Mouse (Mus musculus) liver, embryonic 11.5 days (tissue): ENCODE measurements at regions not wholly inside any gene's neighbourhood (a gene's known extent, or its start where the extent isn't known, plus 50 kb on each side); places are given as distances from the start of the nearest gene placed in this dataset.
"Not testable (repeated sequence)": the region's sequence is repeated elsewhere in the genome, so short reads cannot be mapped to it uniquely, and the experiment has no call there.

Source experiments
- ATAC-seq: fragments of 200-750 bp; cut with Nextera tagmentation; replicated peaks from 2 replicates; pipeline ENCODE4 v1.8.0; 2017; ENCODE audit warnings: moderate number of reproducible peaks, mild to moderate bottlenecking, moderate TSS enrichment, moderate library complexity; ENCODE audit not compliant: low FRiP score
- DNase-seq: peaks from one replicate; pipeline ENCODE4 v3.0.0-alpha.2; 2017; ENCODE audit warnings: low spot score
- H3K27ac ChIP-seq: fragments of 300-500 bp; sonication (generic); 2 replicates; pipeline ENCODE4 v1.5.1; 2014; ENCODE audit warnings: mild to moderate bottlenecking, low read depth, low read length, control low read depth
- H3K27me3 ChIP-seq: fragments of 300-500 bp; sonication (generic); replicated peaks from 2 replicates; pipeline ENCODE4 v1.6.1; 2014; ENCODE audit warnings: low read length, mixed read lengths; ENCODE audit not compliant: control insufficient read depth, insufficient read depth
- H3K36me3 ChIP-seq: fragments of 300-500 bp; sonication (generic); 2 replicates; pipeline ENCODE4 v1.6.1; 2014; ENCODE audit warnings: mild to moderate bottlenecking, low read length, moderate library complexity, mixed read lengths; ENCODE audit not compliant: control insufficient read depth, insufficient read depth
- H3K4me1 ChIP-seq: fragments of 300-500 bp; sonication (generic); replicated peaks from 2 replicates; pipeline ENCODE4 v1.6.1; 2014; ENCODE audit warnings: low read length, mixed read lengths; ENCODE audit not compliant: control insufficient read depth, insufficient read depth
- H3K4me2 ChIP-seq: fragments of 300-500 bp; sonication (generic); 2 replicates; pipeline ENCODE4 v1.6.1; 2014; ENCODE audit warnings: mild to moderate bottlenecking, control low read depth, moderate library complexity
- H3K4me3 ChIP-seq: fragments of 300-500 bp; sonication (generic); 2 replicates; pipeline ENCODE4 v1.5.1; 2014; ENCODE audit warnings: low read depth, low read length, control low read depth
- H3K9ac ChIP-seq: fragments of 300-500 bp; sonication (generic); 2 replicates; pipeline ENCODE4 v1.6.1; 2014; ENCODE audit warnings: low read depth, low read length, control low read depth
- H3K9me3 ChIP-seq: fragments of 300-500 bp; sonication (generic); 2 replicates; pipeline ENCODE4 v1.6.1; 2016; ENCODE audit warnings: low read length, inconsistent platforms, mixed read lengths; ENCODE audit not compliant: control insufficient read depth
- WGBS: fragments of 180-500 bp; shearing (Covaris S2); extraction: QIAGEN DNeasy Blood & Tissue Kit; methylation state at CpG from one replicate; pipeline ENCODE4 v1.1.7; 2014; 5-methylcytosine and 5-hydroxymethylcytosine counted together

DNA sequence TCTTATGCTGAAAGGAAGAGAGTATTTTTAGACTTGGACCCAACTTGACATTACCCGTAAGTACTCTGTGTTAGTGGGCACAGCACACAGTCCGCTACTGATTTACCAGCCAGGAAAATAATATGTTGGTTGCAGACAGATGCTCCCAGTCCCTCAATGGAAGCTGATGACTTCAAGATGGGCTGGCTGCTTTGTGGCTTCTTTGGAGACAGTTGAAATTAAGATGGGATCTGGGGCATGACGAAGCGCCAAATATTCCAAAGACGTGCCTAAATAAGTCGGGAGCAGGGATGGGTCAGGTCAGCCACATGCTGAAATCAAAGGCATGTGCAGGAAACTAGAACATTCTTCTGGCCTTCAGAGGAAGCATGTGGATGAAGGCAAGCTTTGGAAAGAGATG lies 321.8 kb upstream of the Cdh5 start:
- no peaks in the 10 kb centered on the region for H3K27me3 ChIP-seq
- no peak for DNase-seq
- no peaks in the 10 kb centered on the region for H3K9me3 ChIP-seq
- no peak overlapping the region for H3K4me3 ChIP-seq
- no peak overlapping the region for H3K27ac ChIP-seq
- H3K4me2 ChIP-seq, result no peak overlapping the region
- no peaks in the 10 kb centered on the region for H3K4me1 ChIP-seq
- no peak for ATAC-seq
- H3K36me3 ChIP-seq, result no peaks in the 10 kb centered on the region
- H3K9ac ChIP-seq, result no peak overlapping the region
- 87% methylated on average over 6 of the region's 6 CpGs for WGBS

GRCm38 (mm10) chr8:103788308-103788707 lies 313.1 kb upstream of the Cdh5 start:
- Histone ChIP-seq H3K9ac (no peak overlapping the region), H3K27me3 (no peaks in the 10 kb centered on the region), H3K9me3 (no peaks in the 10 kb centered on the region), H3K4me1 (no peaks in the 10 kb centered on the region), H3K4me2 (no peak overlapping the region), H3K27ac (no peak overlapping the region), H3K36me3 (no peaks in the 10 kb centered on the region), H3K4me3 (no peak overlapping the region)
- no peak for DNase-seq
- 63% methylated on average over 3 of the region's 3 CpGs for WGBS
- no peak for ATAC-seq

DNA sequence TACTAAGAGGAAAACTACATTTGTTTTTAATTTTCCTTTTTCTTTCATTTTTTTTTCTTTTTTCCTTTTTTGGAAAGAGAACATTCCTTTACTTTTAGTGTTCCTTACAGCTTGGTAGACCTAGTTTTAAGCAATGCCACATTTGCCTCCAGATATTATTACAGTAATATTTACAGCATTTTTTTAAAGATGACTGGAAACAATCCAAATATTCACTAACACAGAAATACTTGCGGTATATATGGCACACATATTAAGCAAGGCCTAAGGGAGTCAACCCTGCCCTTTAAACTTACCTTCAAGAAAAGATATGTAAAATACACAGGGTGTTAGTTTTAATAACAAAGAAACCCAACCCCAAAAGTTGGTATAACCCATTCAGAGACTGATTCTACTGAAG lies 308.1 kb upstream of the Cdh5 start:
- Histone ChIP-seq H3K27ac (no peak overlapping the region), H3K36me3 (no peaks in the 10 kb centered on the region), H3K9me3 (no peaks in the 10 kb centered on the region), H3K4me2 (no peak overlapping the region), H3K4me1 (no peaks in the 10 kb centered on the region), H3K4me3 (no peak overlapping the region), H3K9ac (no peak overlapping the region), H3K27me3 (no peaks in the 10 kb centered on the region)
- WGBS, result 86% methylated on average over 1 of the region's 1 CpGs
- DNase-seq, result no peak
- ATAC-seq, result no peak

DNA sequence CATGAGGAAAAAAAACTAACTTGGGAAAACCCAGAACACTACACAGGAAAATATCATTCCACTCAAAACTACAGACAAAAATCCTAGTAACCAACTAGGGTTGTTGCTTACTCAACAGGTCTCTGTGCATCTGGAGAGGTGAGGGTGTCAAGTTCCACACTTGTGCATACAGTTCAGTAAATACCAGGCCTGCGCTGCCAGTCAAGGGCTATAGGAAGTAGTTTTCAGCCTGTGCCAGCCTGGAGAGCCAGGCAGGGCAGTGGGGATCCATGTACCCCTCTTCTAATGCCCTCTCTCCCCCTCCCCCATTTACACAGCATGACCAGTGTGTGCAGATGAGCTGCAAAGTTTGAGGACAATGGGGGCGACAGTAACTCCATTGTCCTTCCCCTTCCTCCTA lies 302.8 kb upstream of the Cdh5 start:
- H3K4me3 ChIP-seq, H3K27me3 ChIP-seq, H3K9ac ChIP-seq, H3K4me2 ChIP-seq, DNase-seq, H3K27ac ChIP-seq, H3K36me3 ChIP-seq, ATAC-seq, H3K9me3 ChIP-seq, H3K4me1 ChIP-seq: not testable (repeated sequence)
- WGBS, result 98% methylated on average over 2 of the region's 2 CpGs

- Histone ChIP-seq H3K4me1 (peaks cover 2% of the 10 kb centered on the region), H3K36me3 (no peaks in the 10 kb centered on the region), H3K4me2 (no peak overlapping the region), H3K27me3 (no peaks in the 10 kb centered on the region), H3K4me3 (no peak overlapping the region), H3K9me3 (peaks cover 3% of the 10 kb centered on the region; the same call in 1 of the 2 replicates), H3K9ac (no peak overlapping the region), H3K27ac (no peak overlapping the region)
- WGBS, result 73% methylated on average over 5 of the region's 5 CpGs
- no peak for DNase-seq
- ATAC-seq, result no peak
These were observed 293.3 kb upstream of the Cdh5 start for GRCm38 (mm10) chr8:103808171-103808570.

- WGBS, result 72% methylated on average over 8 of the region's 8 CpGs
- ATAC-seq (no peak), DNase-seq (no peak)
- Histone ChIP-seq H3K4me1 (peaks cover 6% of the 10 kb centered on the region), H3K9me3 (peaks cover 3% of the 10 kb centered on the region; the same call in 1 of the 2 replicates), H3K27ac (no peak overlapping the region), H3K4me2 (no peak overlapping the region), H3K9ac (no peak overlapping the region), H3K27me3 (no peaks in the 10 kb centered on the region), H3K4me3 (no peak overlapping the region), H3K36me3 (no peaks in the 10 kb centered on the region)
These were observed 292.8 kb upstream of the Cdh5 start for GRCm38 (mm10) chr8:103808580-103808979.

DNA sequence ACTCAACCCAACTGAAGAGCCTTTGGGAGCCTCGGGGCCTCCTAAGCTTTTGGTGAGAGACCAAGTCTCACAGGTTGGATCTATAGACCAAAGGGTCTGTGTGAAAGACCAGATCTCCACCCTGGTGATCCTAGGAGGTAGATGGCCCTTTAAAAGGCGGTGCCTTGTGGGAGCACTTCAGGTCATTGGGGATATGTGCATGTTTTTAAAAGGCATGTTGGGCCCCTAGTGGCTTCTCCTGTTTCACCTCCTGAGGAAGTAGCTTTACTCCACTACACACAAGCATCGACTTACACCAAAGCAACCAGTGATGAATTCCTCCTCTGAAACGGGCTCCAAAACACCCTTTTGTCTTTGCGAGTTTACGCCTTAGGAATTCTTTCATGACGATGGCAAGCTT lies 292.3 kb upstream of the Cdh5 start:
- 76% methylated on average over 7 of the region's 7 CpGs for WGBS
- no peak overlapping the region for H3K9ac ChIP-seq
- no peaks in the 10 kb centered on the region for H3K36me3 ChIP-seq
- no peak overlapping the region for H3K4me3 ChIP-seq
- no peak overlapping the region for H3K4me2 ChIP-seq
- H3K27ac ChIP-seq, result no peak overlapping the region
- peaks cover 10% of the 10 kb centered on the region for H3K4me1 ChIP-seq
- DNase-seq (no peak), ATAC-seq (no peak)
- no peaks in the 10 kb centered on the region for H3K27me3 ChIP-seq
- peaks cover 3% of the 10 kb centered on the region; the same call in 1 of the 2 replicates for H3K9me3 ChIP-seq

GRCm38 (mm10) chr8:103813954-103814591 lies 287.4 kb upstream of the Cdh5 start:
- Histone ChIP-seq H3K9me3 (no peaks in the 10 kb centered on the region), H3K36me3 (no peaks in the 10 kb centered on the region), H3K9ac (no peak overlapping the region), H3K27ac (no peak overlapping the region), H3K27me3 (no peaks in the 10 kb centered on the region), H3K4me3 (no peak overlapping the region), H3K4me1 (peaks cover 13% of the 10 kb centered on the region), H3K4me2 (peak overlapping the region; percentile 25)
- DNase-seq (no peak), ATAC-seq (no peak)
- 60% methylated on average over 10 of the region's 10 CpGs for WGBS

GRCm38 (mm10) chr8:103816101-103816894 lies 285.1 kb upstream of the Cdh5 start:
- Histone ChIP-seq H3K9ac (no peak overlapping the region), H3K9me3 (no peaks in the 10 kb centered on the region), H3K36me3 (no peaks in the 10 kb centered on the region), H3K27ac (no peak overlapping the region), H3K27me3 (no peaks in the 10 kb centered on the region), H3K4me3 (no peak overlapping the region), H3K4me2 (no peak overlapping the region), H3K4me1 (peaks cover 13% of the 10 kb centered on the region)
- 74% methylated on average over 15 of the region's 15 CpGs for WGBS
- no peak for DNase-seq
- no peak for ATAC-seq
